Mouse (Mus musculus): Measurements from ENCODE around the gene Pum3. TPM values are rescaled to one million over a fixed set of nuclear protein-coding genes. Genes with fewer than 3 reads are reported as not detected.

Gene Pum3
- polyA plus RNA-seq, 1 experiment from 2014 or later: 81.4 TPM

DNA sequence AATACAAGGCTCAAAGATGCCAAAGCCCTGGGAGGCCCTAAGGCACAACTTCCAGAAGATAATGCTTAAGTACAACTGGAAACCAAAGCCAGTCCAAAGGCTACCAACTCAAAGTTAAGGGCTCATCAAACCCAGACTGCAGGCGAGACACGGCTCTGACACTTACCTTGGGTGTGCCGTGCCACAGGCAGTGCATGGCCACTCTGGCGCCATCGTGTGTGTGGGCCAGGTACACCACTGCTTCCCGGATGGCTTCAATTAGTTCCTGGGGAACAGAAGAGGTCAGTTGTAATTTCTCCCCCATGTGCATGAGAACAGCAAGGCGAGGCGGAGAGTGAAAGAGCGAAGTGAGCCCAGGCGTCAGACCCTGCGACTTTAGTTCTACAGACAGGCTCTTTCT, 13.1 kb downstream of the Pum3 start:
- H3K9ac ChIP-seq: no peak overlapping the region
- H3K4me1 ChIP-seq (replicated peaks): no peaks in the 10 kb centered on the region
- H3K9me3 ChIP-seq: no peaks in the 10 kb centered on the region
- H3K27me3 ChIP-seq (replicated peaks): no peaks in the 10 kb centered on the region
- no peak overlapping the region for H3K4me2 ChIP-seq (replicated peaks)
- peaks cover 21% of the 10 kb centered on the region for H3K36me3 ChIP-seq
- H3K4me3 ChIP-seq (replicated peaks): no peak overlapping the region
- H3K27ac ChIP-seq: no peak overlapping the region
- 0 out of 2 replicates have a peak, but pooled peaks have one; percentile 31 for ATAC-seq
- 67% methylated on average over 11 of the region's 11 CpGs for WGBS

DNA sequence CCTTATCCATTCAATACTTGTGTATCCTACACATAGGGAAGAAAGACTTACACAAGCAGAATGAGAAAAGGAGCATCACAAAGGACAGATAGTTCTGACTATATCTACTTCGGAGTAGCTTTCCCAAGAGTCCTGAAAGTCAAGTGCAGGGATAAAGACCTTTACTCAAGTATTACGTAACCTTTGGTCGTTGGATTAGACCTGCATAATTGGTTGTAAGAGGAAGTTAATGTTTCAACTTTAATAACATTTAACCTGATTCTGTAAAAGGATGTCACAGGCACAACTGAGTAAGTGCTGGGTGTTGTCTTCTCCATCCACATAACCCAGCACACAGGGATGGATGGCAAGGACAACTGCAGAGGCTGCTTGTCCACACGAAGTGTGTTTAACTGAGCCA, 18.3 kb downstream of the Pum3 start:
- H3K27ac ChIP-seq: no peak overlapping the region
- no peak for ATAC-seq
- H3K9me3 ChIP-seq: no peaks in the 10 kb centered on the region

DNA sequence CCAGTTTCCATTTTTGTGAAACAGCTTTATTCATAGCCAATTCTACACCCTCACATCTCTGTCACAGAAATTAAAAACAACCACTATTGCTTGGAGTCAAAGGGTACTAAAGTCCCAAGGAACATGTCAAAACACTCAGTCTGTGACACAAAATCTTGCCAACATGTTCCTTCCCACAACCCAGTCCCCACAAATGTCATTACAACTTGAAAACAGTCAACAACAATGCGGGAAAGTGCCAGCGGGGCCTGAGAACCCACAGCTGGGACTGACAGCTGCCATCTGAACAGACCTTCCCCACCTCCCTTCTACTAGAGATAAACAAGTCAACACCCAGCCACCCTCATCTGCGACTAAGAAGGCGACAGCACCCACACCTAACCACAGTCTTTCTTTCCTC, 18.9 kb downstream of the Pum3 start:
- ATAC-seq: no peak
- Histone ChIP-seq H3K9me3 (no peaks in the 10 kb centered on the region), H3K4me3 (replicated peaks) (no peak overlapping the region), H3K9ac (no peak overlapping the region), H3K4me2 (replicated peaks) (no peak overlapping the region), H3K4me1 (replicated peaks) (no peaks in the 10 kb centered on the region), H3K36me3 (peaks cover 4% of the 10 kb centered on the region; the same call in 1 of the 2 replicates), H3K27me3 (replicated peaks) (no peaks in the 10 kb centered on the region), H3K27ac (no peak overlapping the region)
- WGBS: 84% methylated on average over 4 of the region's 4 CpGs

More for the DNA sequence above, 18.3 kb downstream of the Pum3 start:
- Histone ChIP-seq H3K4me1 (replicated peaks) (no peaks in the 10 kb centered on the region), H3K36me3 (peaks cover 5% of the 10 kb centered on the region; the same call in 1 of the 2 replicates), H3K27me3 (replicated peaks) (no peaks in the 10 kb centered on the region), H3K4me3 (replicated peaks) (no peak overlapping the region), H3K4me2 (replicated peaks) (no peak overlapping the region), H3K9ac (no peak overlapping the region)
- 70% methylated on average over 4 of the region's 4 CpGs for WGBS

DNA sequence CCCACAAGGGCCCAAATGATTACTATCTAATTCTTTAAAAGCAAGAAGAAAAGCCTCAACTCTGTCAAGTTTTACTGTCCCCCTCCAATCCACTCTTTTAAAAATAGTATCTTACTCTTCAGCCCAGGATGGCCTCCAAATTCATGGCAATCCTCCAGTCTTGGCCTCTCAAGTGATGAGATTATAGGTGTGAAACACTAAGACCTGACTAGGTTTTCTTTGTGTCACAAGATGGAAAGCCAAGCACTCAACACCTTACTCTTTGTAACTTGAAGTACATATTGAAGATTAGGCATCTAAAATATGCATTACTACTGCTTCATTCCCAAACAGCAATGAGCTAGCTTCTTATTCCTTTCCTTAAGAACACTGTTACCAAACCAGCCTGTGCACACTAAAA, 19.8 kb downstream of the Pum3 start:
- H3K4me3 ChIP-seq (replicated peaks): no peak overlapping the region
- no peaks in the 10 kb centered on the region for H3K9me3 ChIP-seq
- H3K27me3 ChIP-seq (replicated peaks): no peaks in the 10 kb centered on the region
- ATAC-seq: no peak
- no peak overlapping the region for H3K9ac ChIP-seq
- no peak overlapping the region for H3K27ac ChIP-seq
- H3K36me3 ChIP-seq: peaks cover 4% of the 10 kb centered on the region; the same call in 1 of the 2 replicates
- H3K4me1 ChIP-seq (replicated peaks): no peaks in the 10 kb centered on the region
- H3K4me2 ChIP-seq (replicated peaks): no peak overlapping the region

DNA sequence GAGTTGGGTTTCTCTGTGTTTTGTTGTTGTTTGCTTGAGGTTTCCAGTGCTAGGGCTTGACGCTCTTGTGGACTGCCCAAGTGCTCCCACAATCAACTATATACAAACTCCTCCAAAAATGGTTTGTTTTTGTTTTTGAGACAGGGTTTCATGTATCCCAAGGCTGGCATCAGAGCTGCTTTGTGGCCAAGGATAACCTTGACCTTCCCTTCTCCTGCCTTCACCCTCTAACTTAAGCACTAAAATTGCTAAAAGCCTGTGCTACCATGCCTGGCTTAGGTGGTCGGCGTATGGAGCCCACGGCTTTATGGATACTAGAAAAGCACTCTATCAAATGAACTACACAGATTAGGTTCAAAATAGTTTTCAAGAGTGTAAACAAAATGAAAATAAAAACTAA, 20.4 kb downstream of the Pum3 start:
- Histone ChIP-seq H3K4me2 (replicated peaks) (no peak overlapping the region), H3K36me3 (peaks cover 4% of the 10 kb centered on the region; the same call in 1 of the 2 replicates), H3K4me3 (replicated peaks) (no peak overlapping the region), H3K27me3 (replicated peaks) (no peaks in the 10 kb centered on the region), H3K9me3 (no peaks in the 10 kb centered on the region), H3K4me1 (replicated peaks) (no peaks in the 10 kb centered on the region), H3K27ac (no peak overlapping the region), H3K9ac (no peak overlapping the region)
- WGBS: 92% methylated on average over 4 of the region's 4 CpGs
- no peak for ATAC-seq

DNA sequence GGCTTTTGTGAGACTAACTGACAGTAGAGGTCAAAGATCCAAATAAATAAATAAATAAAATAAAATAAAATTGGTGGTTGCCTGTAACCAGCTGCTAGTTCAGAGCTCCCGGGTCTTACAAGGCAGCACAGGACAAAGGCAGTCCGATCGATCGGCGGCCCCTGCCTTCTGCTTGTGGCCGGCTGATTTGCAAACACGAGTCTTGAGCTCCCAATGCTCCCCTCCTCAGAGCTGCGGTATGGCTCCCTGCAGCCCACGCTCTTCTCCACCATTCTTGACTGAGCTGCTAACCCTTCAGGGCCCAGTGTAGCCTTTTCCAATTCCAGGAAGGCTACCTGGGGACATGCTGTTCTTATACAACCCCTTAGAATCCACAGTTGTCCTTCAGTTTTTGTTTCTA, 31.8 kb downstream of the Pum3 start:
- H3K36me3 ChIP-seq: peaks cover 24% of the 10 kb centered on the region
- no peaks in the 10 kb centered on the region for H3K9me3 ChIP-seq
- ATAC-seq: peak; percentile 23; the same call in 1 of the 2 replicates
- no peak overlapping the region for H3K4me2 ChIP-seq (replicated peaks)
- H3K27me3 ChIP-seq (replicated peaks): no peaks in the 10 kb centered on the region
- H3K4me3 ChIP-seq (replicated peaks): no peak overlapping the region
- H3K9ac ChIP-seq: no peak overlapping the region
- no peaks in the 10 kb centered on the region for H3K4me1 ChIP-seq (replicated peaks)
- H3K27ac ChIP-seq: no peak overlapping the region
- 73% methylated on average over 9 of the region's 9 CpGs for WGBS

DNA sequence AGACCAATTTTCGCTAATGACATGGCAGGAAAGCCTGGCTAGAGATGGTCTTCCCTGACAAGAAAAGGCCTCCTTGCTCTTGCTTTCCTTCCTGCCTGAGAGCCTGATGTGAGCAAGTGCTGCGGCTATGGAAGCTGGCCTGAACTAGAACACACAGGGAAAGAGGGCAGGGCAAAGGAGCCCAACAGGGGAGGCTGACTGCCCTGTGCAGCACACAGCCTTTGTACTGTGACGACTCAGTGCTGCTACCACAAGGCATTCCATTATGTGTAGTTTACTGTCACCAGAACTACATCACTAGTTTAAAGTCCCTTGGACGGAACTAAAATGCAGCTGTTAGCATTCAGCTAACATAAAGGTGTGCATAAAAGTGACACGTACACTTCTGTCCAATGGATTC, 32.4 kb downstream of the Pum3 start:
- H3K4me1 ChIP-seq (replicated peaks): no peaks in the 10 kb centered on the region
- H3K4me3 ChIP-seq (replicated peaks): no peak overlapping the region
- H3K27me3 ChIP-seq (replicated peaks): no peaks in the 10 kb centered on the region
- H3K9ac ChIP-seq: no peak overlapping the region
- WGBS: 67% methylated on average over 5 of the region's 5 CpGs
- no peak overlapping the region for H3K27ac ChIP-seq
- peaks cover 24% of the 10 kb centered on the region for H3K36me3 ChIP-seq
- peak; percentile 71 for ATAC-seq
- no peaks in the 10 kb centered on the region for H3K9me3 ChIP-seq
- no peak overlapping the region for H3K4me2 ChIP-seq (replicated peaks)

DNA sequence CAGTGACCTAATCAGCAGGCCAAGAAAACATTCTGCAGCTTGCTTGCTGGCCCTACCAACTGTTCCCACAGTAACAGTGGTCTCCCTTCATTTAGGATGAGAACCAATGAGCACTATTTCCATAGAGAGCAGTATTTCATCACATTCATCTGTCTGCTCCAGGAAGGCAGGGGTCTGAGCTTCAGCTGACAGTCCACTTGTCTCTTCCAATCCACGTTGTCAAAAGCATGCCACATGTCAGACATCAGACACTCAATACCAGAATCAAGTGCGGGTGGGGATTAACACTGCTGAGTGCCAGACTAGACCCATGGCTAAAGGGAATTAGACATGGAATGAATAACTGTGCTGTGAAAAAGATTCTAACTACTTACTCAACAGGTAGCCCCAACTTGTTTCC, 32.9 kb downstream of the Pum3 start:
- WGBS: 89% methylated on average over 2 of the region's 2 CpGs
- H3K4me1 ChIP-seq (replicated peaks): no peaks in the 10 kb centered on the region
- H3K36me3 ChIP-seq: peaks cover 24% of the 10 kb centered on the region
- no peak overlapping the region for H3K9ac ChIP-seq
- ATAC-seq: no peak
- H3K4me2 ChIP-seq (replicated peaks): no peak overlapping the region
- no peaks in the 10 kb centered on the region for H3K27me3 ChIP-seq (replicated peaks)
- no peak overlapping the region for H3K27ac ChIP-seq
- no peak overlapping the region for H3K4me3 ChIP-seq (replicated peaks)
- no peaks in the 10 kb centered on the region for H3K9me3 ChIP-seq

DNA sequence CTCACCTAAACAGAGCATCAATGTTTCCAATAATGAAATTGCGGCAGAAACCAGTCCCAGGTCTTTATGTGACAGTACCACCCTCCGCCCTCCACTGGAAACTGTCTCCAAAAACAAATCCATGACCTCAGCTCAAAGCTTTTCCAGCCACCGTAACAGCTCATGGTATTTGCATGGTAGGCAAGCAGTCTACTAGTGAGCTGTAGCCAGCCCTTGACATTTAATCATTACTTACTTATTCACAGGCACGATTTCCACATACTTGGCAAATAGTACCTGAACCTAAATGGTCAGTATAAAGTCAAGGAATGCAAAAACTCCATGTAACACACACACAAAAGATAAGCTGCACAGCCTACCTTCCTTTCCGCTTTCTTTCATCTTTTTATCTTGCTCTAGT, 33.7 kb downstream of the Pum3 start:
- no peak for ATAC-seq
- Histone ChIP-seq H3K4me2 (replicated peaks) (no peak overlapping the region), H3K36me3 (peaks cover 24% of the 10 kb centered on the region), H3K9me3 (no peaks in the 10 kb centered on the region), H3K4me1 (replicated peaks) (no peaks in the 10 kb centered on the region), H3K27me3 (replicated peaks) (no peaks in the 10 kb centered on the region), H3K27ac (no peak overlapping the region), H3K4me3 (replicated peaks) (no peak overlapping the region), H3K9ac (no peak overlapping the region)
- WGBS: 85% methylated on average over 5 of the region's 5 CpGs

DNA sequence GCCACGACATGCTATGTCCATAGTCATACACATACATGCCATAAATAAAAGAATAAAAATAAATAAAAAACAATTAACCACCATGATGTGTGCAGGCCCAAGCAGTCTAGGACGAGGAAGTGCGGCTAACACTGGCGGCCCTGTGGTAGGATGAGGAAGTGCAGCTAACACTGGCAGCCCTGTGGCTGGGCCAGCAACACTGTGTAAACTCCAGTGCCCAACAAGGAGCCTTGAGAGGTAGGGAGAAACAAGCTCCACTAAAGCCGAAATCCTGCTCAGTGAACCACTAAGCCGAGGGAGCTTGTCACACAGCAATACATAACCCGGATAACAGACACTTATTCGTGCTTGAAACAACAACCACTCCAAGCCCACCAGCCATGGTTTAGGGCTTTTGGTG, 34.1 kb downstream of the Pum3 start:
- Histone ChIP-seq H3K9me3 (no peaks in the 10 kb centered on the region), H3K9ac (no peak overlapping the region), H3K27ac (no peak overlapping the region), H3K4me3 (replicated peaks) (no peak overlapping the region), H3K27me3 (replicated peaks) (no peaks in the 10 kb centered on the region), H3K36me3 (peaks cover 28% of the 10 kb centered on the region), H3K4me1 (replicated peaks) (no peaks in the 10 kb centered on the region), H3K4me2 (replicated peaks) (no peak overlapping the region)
- 89% methylated on average over 8 of the region's 8 CpGs for WGBS
- ATAC-seq: peak; percentile 65; the same call in 1 of the 2 replicates

DNA sequence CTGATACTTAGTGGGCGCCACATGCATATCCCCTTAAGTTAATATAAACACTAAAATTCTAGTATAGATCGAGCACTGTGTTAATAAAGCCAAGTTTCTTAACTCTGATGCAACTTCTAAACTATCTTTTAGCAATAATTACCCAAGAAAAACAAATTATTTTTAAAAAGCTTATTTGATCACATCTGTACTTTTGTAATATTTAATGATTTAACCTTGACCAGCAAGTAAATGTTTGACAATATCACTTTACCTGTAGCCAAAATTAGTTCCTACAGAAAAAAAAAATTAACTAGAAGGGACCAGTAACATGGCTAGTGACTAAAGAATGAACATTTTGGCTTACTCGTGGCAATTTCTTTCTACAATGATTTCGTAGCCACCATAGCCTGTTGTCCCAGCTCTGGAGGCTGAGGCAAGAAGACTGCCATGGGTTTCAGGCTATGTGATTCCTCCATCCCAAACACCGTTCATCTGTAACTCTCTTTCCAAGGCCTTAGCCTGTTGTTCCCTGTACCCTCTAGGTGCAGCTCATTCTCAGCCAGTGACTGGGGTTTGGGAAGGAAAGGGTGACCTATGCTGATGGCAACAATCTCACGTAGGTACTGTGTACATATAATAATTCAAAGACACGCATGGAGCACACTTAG, 35.2 kb downstream of the Pum3 start:
- 91% methylated on average over 7 of the region's 7 CpGs for WGBS
- peaks cover 28% of the 10 kb centered on the region for H3K36me3 ChIP-seq
- no peaks in the 10 kb centered on the region for H3K4me1 ChIP-seq (replicated peaks)
- H3K27me3 ChIP-seq (replicated peaks): no peaks in the 10 kb centered on the region
- no peak overlapping the region for H3K4me2 ChIP-seq (replicated peaks)
- no peak for ATAC-seq
- no peak overlapping the region for H3K9ac ChIP-seq
- no peak overlapping the region for H3K4me3 ChIP-seq (replicated peaks)
- no peaks in the 10 kb centered on the region for H3K9me3 ChIP-seq
- H3K27ac ChIP-seq: no peak overlapping the region

DNA sequence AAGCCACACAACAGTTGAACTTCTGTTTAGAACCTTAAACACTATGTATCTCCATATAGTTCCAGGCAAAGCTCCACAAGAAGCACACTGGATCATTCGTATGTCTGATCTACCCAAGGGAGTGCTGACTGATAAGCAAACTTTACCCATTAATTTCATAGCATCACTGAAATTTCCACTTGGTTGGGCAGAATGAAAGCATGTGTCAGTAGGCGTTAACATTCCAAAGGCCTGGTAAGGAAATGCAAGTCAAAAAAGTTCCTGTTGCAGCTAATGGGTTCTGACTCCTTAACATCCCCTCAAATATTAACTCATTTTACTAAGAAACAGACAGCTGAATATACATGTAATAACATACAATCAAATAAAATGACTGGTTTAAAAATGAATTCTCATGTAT, 37.2 kb downstream of the Pum3 start:
- Histone ChIP-seq H3K4me3 (replicated peaks) (no peak overlapping the region), H3K9me3 (no peaks in the 10 kb centered on the region), H3K27ac (no peak overlapping the region), H3K27me3 (replicated peaks) (no peaks in the 10 kb centered on the region), H3K36me3 (peaks cover 26% of the 10 kb centered on the region), H3K4me2 (replicated peaks) (no peak overlapping the region), H3K9ac (no peak overlapping the region), H3K4me1 (replicated peaks) (no peaks in the 10 kb centered on the region)
- ATAC-seq: no peak
- WGBS: 91% methylated on average over 2 of the region's 2 CpGs

DNA sequence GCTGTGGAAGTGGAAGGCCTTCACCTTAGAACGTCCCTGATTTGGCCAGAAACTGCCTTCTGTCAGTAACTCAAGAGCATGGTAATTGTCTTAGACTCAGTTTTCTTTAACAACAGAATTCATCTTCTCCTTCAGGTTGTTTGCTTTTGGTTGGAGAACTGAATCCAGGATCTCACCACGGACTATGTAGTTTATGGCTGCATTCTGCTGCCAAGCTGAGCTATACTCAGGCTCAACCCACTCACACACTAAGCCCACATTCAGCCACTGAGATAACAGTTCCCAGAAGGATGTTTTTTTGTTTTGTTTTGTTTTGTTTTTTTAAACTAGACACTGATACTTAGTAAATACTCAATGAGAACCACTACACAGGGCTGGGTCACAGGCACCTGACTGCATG, 38.3 kb downstream of the Pum3 start:
- H3K9me3 ChIP-seq: no peaks in the 10 kb centered on the region
- no peak overlapping the region for H3K4me2 ChIP-seq (replicated peaks)
- peaks cover 23% of the 10 kb centered on the region for H3K36me3 ChIP-seq
- no peak overlapping the region for H3K4me3 ChIP-seq (replicated peaks)
- H3K27ac ChIP-seq: no peak overlapping the region
- no peaks in the 10 kb centered on the region for H3K27me3 ChIP-seq (replicated peaks)
- WGBS: 88% methylated on average over 2 of the region's 2 CpGs
- no peaks in the 10 kb centered on the region for H3K4me1 ChIP-seq (replicated peaks)
- ATAC-seq: no peak
- no peak overlapping the region for H3K9ac ChIP-seq
